Mouse (Mus musculus) cerebellum, adult 18-20 months (tissue): ENCODE data around the gene Ash1l.

Experiments used
- DNase-seq, 2 experiments: peaks; one replicate each; pipeline ENCODE4 v3.0.0; 2021

Gene Ash1l

DNA sequence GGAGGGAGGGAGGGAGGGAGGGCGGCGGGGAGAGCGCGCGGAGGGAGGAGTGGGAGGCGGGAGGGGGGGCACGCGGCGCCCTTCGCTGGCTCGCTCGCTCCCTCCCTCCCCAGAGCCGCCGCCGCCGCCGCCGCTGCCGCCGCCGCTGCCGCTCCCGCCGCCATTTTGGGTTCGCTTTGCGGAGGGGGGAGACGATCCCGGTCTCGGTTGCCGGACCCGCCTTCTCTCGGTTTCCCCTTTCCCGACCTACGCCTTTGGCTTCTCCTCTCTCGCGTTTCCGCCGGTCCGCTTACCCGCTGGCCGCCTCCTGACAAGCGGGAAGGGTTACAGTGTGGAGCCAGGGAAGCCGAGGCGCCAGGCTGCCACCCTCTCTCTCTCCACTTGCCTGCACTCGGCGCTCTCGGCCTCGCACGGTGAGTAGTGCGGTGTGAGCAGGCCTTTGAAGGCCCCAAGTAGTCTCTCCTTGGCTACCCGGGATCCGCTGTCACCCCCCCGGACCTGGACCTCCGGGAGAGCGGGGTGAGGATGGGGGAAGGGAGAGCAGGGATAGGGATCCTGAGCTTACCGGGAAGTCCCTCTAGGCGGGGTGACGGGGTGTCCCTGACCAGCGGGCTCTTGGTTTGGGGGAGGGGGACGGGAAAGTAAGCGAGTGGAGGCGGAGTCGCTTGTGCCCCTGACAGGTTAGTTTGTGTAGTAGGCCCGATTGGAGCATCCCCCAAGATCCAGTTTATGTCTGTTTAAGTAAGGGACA is at the start of gene Ash1l, which contains the start of gene Dap3:
Gene Ash1l (plus strand): TSS at position 47 of the 751 bp plus-strand sequence.
Gene Dap3 (minus strand): TSS at position 606 of the 751 bp plus-strand sequence.
- DNase-seq: peak; percentile 76 to 84

GRCm38 (mm10) chr3:88904803-88905202 is 45.6 kb upstream of the Ash1l start:
- DNase-seq: no peak

GRCm38 (mm10) chr3:88905209-88905608 is 45.2 kb upstream of the Ash1l start:
- DNase-seq: no peak

DNA sequence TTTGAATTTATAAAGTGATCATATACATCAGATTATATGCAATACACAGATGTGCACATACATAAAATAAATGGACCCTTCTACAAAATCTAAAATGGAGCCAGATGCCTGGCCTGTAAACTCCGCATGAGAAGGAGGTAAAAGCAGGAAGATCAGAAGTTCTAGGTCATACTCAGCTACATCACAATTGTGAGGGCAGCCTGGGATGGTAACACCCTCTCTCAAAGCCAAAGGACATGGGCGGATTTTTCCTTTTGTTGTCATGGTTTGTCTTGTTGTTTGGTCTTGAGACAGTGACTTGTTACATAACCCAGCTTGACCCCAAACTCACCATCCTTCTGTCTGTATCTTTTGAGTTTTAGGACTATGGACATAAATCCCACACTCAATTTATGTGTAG is 44.7 kb upstream of the Ash1l start:
- no peak for DNase-seq

GRCm38 (mm10) chr3:88906393-88907159 is 43.8 kb upstream of the Ash1l start:
- DNase-seq: no peak

- DNase-seq: no peak
Observed at GRCm38 (mm10) chr3:88912585-88912984, 37.8 kb upstream of the Ash1l start.

- DNase-seq: peak; percentile 93 to 96
Observed at GRCm38 (mm10) chr3:88913511-88914383, 36.7 kb upstream of the Ash1l start, which contains the start of gene Msto1. Gene Msto1, minus strand, starts transcription at chr3:88913999.

DNA sequence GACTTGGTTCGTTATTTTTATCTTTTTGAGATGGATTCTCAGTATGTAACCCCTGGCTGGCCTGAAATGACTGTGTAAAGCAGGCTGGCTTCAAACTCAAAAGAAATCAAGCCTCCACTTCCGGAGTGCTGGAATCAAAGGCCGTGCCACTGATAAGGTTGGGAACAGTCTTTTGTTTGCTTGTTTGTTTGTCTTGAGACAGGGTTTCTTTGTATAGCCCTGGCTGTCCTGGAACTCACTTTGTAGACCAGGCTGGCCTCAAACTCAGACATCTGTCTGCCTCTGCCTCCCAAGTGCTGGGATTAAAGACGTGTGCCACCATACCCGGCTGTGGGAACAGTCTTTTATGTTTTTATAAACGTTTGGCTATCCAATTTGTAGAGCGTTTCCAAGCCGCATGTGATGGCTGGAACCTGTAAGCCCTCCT is 36.0 kb upstream of the Ash1l start:
- DNase-seq: no peak

- no peak for DNase-seq
Observed at GRCm38 (mm10) chr3:88918981-88919380, 31.4 kb upstream of the Ash1l start.

DNA sequence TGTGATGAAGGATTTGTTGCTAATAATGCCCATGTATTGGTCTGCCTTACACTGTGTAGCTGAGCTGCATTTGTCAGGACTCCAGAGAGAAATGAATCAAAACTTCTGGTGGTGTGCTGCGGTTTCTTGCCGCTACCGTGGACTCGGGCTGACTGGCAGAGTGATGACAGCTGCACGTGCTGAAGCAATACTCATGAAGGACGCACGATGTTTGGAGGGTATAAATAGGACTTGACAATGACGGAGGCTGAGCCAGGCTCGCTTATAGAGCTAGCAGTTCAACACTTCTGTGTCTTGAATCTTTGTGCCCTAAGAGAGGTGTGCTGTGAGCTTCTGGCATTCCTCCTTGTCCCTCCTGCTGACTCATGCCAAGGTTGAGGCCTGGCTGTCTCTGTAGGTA is 29.0 kb upstream of the Ash1l start:
- no peak for DNase-seq

- DNase-seq: no peak
Observed at GRCm38 (mm10) chr3:88923989-88924591, 26.3 kb upstream of the Ash1l start.

DNA sequence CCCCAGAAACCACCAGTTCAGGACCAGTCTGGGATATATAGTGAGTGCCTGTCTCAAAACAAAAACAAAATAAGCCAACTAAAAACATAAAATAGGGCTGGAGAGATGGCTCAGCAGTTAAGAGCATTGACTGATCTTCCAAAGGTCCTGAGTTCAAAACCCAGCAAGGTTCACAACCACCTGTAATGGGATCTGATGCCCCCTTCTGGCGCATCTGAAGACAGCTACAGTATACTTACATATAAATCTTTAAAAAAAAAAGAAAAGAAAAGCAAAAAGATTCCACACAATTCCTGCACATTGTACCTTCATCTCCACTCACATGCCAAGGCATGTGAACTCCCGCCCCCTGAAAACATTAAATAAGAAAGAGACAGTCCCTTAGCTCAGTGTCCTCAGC is 24.8 kb upstream of the Ash1l start:
- DNase-seq: no peak

DNA sequence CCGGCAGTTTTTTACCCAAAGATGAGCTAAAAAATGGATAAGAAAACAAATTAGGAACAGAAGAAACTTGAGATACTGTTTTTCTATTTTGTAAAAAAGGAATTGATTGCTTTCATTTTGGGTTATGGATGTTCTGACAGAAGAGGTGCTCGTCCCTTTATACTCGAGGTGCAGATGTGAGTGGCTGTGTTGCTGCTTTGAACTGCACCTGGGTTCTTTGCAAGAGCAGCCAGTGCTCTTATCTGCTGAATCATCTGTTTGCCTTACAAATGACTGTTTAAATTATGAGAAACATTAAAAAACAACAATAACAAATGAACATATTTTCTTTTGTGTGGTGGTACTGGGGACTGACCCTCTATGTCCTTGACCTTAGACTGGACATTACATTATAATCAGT is 20.9 kb upstream of the Ash1l start:
- no peak for DNase-seq

GRCm38 (mm10) chr3:88939071-88939470 is 11.4 kb upstream of the Ash1l start:
- no peak for DNase-seq

DNA sequence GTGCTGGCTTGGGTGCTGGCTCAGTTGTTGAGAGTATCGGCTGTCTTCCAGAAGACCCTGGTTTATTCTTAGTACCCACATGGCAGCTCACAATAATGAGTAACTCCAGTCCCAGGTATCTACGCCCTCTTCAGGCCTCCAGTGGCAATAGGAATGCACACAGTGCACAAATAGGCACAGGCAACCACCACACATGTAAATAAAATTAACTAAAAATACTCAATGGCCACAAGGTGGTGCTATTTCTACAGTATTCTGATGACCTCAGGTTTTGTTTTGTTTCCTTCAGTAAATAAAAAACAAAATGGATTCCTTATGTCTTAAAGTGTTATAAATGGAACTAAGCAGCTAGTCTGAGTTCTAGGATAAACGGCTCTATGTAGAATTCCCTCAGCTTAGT is 10.7 kb upstream of the Ash1l start:
- peak; percentile 16 to 20 for DNase-seq

- no peak for DNase-seq
Observed at GRCm38 (mm10) chr3:88942316-88942880, 8.0 kb upstream of the Ash1l start.

DNA sequence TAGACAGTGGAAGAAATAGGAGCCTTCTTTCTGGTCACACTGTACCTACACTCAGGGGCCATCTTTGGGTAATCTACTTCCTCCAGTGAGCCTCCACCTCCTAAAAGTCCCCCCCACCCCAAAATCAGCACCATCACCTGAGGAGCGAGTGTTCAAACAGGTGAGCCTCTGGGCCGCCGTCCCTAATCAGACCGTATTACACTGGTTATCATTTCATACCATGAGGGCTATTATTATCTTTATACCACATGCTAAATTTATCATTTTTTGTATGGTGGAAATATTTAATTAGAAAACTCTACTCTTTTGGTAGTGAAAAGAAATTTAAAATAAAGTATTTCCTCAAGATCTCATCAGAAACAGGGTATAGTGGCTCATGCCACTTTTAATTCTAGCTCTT is 6.3 kb upstream of the Ash1l start:
- DNase-seq: no peak

DNA sequence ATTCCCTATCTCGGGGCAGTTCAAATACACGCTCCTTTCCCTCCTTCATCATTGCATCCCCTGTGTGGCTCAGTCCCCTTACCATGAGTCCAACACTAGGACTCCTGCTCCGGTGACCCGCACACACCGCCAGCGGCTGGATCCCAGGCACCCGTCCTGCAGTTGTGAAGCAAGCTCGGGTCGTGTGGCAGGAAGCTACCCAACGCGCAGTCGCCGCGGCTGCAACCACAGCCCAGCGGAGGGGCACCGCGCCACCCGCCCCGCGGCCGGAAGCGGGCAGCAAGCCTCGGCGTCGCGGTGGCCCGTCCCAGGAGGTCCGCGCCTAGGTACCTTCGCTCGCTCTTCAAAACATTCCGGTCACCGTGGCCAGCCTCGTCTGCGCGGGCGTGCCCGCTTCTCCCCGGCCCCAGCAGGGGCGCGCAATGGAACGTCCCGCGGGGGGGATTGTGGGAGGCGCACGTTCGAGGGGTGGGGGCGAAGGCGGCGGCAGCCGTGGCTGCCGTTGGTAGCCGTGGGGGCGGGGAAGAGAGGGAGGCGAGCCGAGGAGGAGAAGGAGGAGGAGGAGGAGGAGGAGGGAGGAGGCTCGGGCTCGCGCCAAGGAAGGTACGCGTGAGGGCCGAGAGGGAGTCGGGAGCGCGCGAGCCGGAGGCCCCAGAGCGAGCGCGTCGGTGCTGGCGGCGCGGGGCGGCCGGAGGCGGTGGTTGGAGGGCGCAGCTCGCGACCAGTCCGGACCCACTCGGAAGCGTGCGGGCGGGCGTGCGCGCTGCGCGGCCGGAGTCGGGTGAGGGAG is 441 bp upstream of the Ash1l start:
- DNase-seq: peak; percentile 89 to 92

GRCm38 (mm10) chr3:88951327-88951800 is 942 bp downstream of the Ash1l start:
- no peak for DNase-seq

DNA sequence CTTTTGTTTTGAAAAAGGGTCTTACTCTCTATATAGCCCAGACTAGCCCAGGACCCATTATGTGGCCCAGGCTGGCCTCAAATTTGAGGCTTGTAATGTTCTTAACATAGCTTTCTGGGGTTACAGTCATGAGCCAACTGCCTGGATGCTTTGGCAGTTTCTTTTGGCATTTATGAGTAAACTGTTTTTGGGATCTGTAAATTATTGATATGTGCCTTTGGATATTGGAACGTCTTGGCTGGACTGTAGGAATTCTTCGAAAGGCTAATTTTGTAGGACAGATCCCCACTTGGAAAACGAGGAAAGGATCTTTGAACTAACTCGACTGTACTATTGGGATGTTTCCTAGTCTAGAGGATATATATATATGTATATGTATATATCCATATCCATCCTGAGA is 2.8 kb downstream of the Ash1l start:
- no peak for DNase-seq

- DNase-seq: no peak
Observed at GRCm38 (mm10) chr3:88953736-88954135, 3.3 kb downstream of the Ash1l start.
